Mouse (Mus musculus) telencephalon, adult 2 months (tissue): ENCODE results near the gene Rin2.
"Not testable (repeated sequence)": the region's sequence is repeated elsewhere in the genome, so short reads cannot be mapped to it uniquely, and the experiment has no call there.

ENCODE experiments used
- DNase-seq: peaks from one replicate; pipeline ENCODE4 v3.0.0-alpha.2; 2011; ENCODE audit warnings: low read depth, low spot score

The Rin2 gene

GRCm38 (mm10) chr2:145683536-145683935, 8.5 kb downstream of the Rin2 start:
- no peak for DNase-seq

- DNase-seq: peak; percentile 69
Measured at GRCm38 (mm10) chr2:145684151-145684550, 9.1 kb downstream of the Rin2 start.

GRCm38 (mm10) chr2:145684891-145685290, 9.9 kb downstream of the Rin2 start:
- DNase-seq: no peak

GRCm38 (mm10) chr2:145686017-145686416, 11.0 kb downstream of the Rin2 start:
- no peak for DNase-seq

GRCm38 (mm10) chr2:145691367-145692009, 16.5 kb downstream of the Rin2 start:
- no peak for DNase-seq

GRCm38 (mm10) chr2:145697160-145697559, 22.1 kb downstream of the Rin2 start:
- DNase-seq: no peak

GRCm38 (mm10) chr2:145699414-145700071, 24.5 kb downstream of the Rin2 start:
- no peak for DNase-seq

- no peak for DNase-seq
Measured at GRCm38 (mm10) chr2:145700237-145700985, 25.4 kb downstream of the Rin2 start.

GRCm38 (mm10) chr2:145701605-145702335, 26.8 kb downstream of the Rin2 start:
- no peak for DNase-seq

- DNase-seq: no peak
Measured at GRCm38 (mm10) chr2:145704738-145705137, 29.7 kb downstream of the Rin2 start.

GRCm38 (mm10) chr2:145709727-145710389, 34.8 kb downstream of the Rin2 start:
- no peak for DNase-seq

- DNase-seq: no peak
Measured at GRCm38 (mm10) chr2:145711512-145711911, 36.5 kb downstream of the Rin2 start.

GRCm38 (mm10) chr2:145712026-145712425, 37.0 kb downstream of the Rin2 start:
- no peak for DNase-seq

- DNase-seq: no peak
Measured at GRCm38 (mm10) chr2:145717539-145717938, 42.5 kb downstream of the Rin2 start.

GRCm38 (mm10) chr2:145718624-145719183, 43.7 kb downstream of the Rin2 start:
- DNase-seq: no peak

- DNase-seq: no peak
Measured at GRCm38 (mm10) chr2:145720157-145720556, 45.1 kb downstream of the Rin2 start.

- DNase-seq: no peak
Measured at GRCm38 (mm10) chr2:145720743-145721142, 45.7 kb downstream of the Rin2 start.

GRCm38 (mm10) chr2:145722304-145722703, 47.3 kb downstream of the Rin2 start:
- DNase-seq: not testable (repeated sequence)

GRCm38 (mm10) chr2:145724288-145724687, 49.3 kb downstream of the Rin2 start:
- peak; percentile 89 for DNase-seq

GRCm38 (mm10) chr2:145729414-145729813, 54.4 kb downstream of the Rin2 start:
- no peak for DNase-seq
